Mouse (Mus musculus) kidney, adult 2 months (tissue): ENCODE results near the gene Tmem56.

Experiments
- CTCF ChIP-seq: fragments of 200-500 bp; conservative IDR thresholded peaks from 2 replicates; pipeline ENCODE4 v1.5.1; 2011; ENCODE audit warnings: low read depth, mild to moderate bottlenecking, control low read depth, low read length, moderate library complexity, mixed read lengths; ENCODE audit not compliant: insufficient read depth, insufficient read length
- POLR2A ChIP-seq: fragments of 200-500 bp; IDR thresholded peaks from one replicate; pipeline ENCODE4 v1.6.1; 2011; ENCODE audit warnings: low read depth, low read length, control low read depth

DNA sequence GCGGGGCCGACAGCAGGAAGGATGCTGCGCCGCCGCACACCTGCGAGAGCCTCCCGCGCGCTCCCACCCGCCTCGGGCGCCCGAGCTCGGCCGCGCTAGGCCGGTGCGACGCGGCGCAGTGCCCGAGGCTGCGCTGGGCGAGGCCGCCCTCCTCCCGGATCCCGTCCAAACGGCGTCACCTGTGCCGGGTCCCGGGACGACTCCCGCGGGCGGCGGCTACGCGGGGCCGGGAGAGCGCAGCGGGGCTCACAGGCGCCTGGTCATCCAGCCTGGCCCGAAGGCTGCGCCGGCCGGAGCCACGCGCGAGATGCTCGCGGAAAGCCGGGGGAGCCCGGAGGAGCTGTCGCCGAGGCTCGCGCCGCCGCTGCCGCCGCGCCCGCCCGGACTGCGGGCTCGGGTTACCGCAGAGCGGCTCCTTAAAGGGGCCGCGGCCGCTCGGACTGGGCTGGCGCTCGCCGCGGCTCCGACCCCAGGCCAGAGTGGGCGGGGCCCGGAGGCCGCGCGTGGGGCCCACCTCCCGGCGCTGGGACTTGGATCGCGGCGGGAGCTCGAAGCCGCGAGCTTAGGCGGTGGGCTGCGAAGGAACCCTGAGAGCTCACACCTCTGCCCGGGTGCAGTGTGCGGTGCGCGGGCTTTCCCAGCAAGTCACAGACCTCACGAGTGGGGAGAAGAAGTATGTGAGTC, 20.2 kb downstream of the Tmem56 start:
- TF ChIP-seq CTCF (no peak), POLR2A (no peak)
